Mouse (Mus musculus) neutrophil, adult 59 days (primary cell): ENCODE data around the gene Olfr1509. TPM values are rescaled to one million over a fixed set of nuclear protein-coding genes. Genes with fewer than 3 reads are reported as not detected.

Source experiments
- total RNA-seq, 2 experiments: library from RNA; stranded (reverse); gene quantifications; 1 replicate in 1 of 2; 2 replicates in 1 of 2; pipeline ENCODE4 v1.2.4; 2023

Olfr1509 gene
- not detected for total RNA-seq

GRCm38 (mm10) chr14:52442690-52443089, at the start of gene Olfr1509:
Gene Olfr1509 (plus strand): TSS chr14:52442990.

GRCm38 (mm10) chr14:52397279-52397678, 45.5 kb upstream of the Olfr1509 start, which contains the start of gene Olfr1511:
Gene Olfr1511 (minus strand): TSS chr14:52397379.

GRCm38 (mm10) chr14:52414273-52414672, 28.5 kb upstream of the Olfr1509 start, which contains the start of gene Olfr1510:
Gene Olfr1510 (minus strand): TSS chr14:52414373.

GRCm38 (mm10) chr14:52467395-52467794, 24.6 kb downstream of the Olfr1509 start, which contains the start of gene Olfr1508:
Gene Olfr1508 (minus strand): TSS chr14:52467495.

GRCm38 (mm10) chr14:52495516-52495915, 52.7 kb downstream of the Olfr1509 start, which contains the start of gene Olfr1507:
Gene Olfr1507 (minus strand): TSS chr14:52495749.

Other genes starting within 250 kb of the Olfr1509 start
- gene Supt16, start 245.6 kb upstream of the Olfr1509 start, total RNA-seq, result 10 to 100 TPM; 51.3 to 54.7 TPM
- gene Chd8, start 185.2 kb upstream of the Olfr1509 start, total RNA-seq, result 100 to 1,000 TPM; 105 to 113 TPM
- 100 to 1,000 TPM; 118 TPM for gene Tox4, start 163.8 kb upstream of the Olfr1509 start, total RNA-seq
- 1 to 10 TPM; 3.5 to 4.2 TPM for gene Rab2b, start 163.4 kb upstream of the Olfr1509 start, total RNA-seq
- 10 to 100 TPM; 20.7 to 24.2 TPM for gene Mettl3, start 137.9 kb upstream of the Olfr1509 start, total RNA-seq
- gene Sall2, start 114.2 kb upstream of the Olfr1509 start, total RNA-seq, result under 1 TPM; 0.24 to 0.33 TPM
- gene Olfr1513, start 86.6 kb upstream of the Olfr1509 start, total RNA-seq, result not detected
- gene Olfr1512, start 63.8 kb upstream of the Olfr1509 start, total RNA-seq, result not detected
- not detected for gene Olfr1511, start 45.6 kb upstream of the Olfr1509 start, total RNA-seq
- gene Olfr1510, start 28.6 kb upstream of the Olfr1509 start, total RNA-seq, result not detected
- not detected for gene Olfr1508, start 24.5 kb downstream of the Olfr1509 start, total RNA-seq
- gene Olfr1507, start 52.8 kb downstream of the Olfr1509 start, total RNA-seq, result not detected